8 mouse cellular contexts compared by ENCODE assay signal in the genomic region with DNA sequence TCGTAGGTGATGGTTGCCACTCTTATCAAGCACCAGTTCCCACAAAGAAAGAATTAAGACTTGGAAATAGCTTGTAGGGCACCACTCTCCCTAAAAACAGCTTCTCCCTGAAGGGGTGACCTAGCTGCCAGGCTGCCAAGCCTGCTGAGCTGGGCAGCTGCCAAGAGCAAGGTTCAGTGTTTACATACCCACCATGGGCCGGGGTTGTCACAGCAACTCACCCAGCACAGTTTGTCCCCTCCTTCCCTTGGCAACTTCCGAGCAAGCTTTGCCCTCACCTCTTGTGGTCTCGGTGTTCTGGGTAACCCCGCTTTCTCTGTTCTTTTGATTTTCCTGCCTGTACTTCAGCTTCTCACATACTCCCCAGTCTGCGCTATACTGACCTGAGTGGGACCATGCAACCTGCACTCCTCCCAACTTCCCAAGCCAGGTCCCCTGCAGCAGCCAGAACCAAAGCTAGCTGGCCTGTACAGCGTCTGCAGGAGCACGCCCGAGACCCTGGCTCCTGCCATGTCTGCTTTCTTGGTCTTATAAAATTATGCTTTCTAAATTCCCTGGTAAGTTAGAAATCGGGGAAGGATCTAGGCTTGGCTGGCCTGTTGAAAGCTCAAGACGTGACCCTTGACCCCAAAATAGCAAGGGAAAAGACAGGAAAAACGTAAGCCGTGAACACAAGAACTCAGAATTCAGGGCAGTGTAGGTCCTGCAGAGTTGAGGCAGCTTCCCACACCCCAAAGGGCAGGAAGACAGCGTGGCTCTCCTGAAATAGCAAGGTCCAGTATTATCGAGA. TPM values are rescaled to one million over a fixed set of nuclear protein-coding genes. Genes with fewer than 3 reads are reported as not detected.
DNase-seq lines count a peak whose midpoint lies in the region; ATAC-seq and TF ChIP-seq lines count a peak whose summit lies in the region.

No protein-coding gene starts in this region.

- 0 out of 2 replicates have a peak overlapping the region, but pooled peaks have one; percentile 6 for H3K9ac ChIP-seq in hindbrain, embryonic 13.5 days
- H3K9ac ChIP-seq in hindbrain, embryonic 12.5 days: no peak overlapping the region
- no peak overlapping the region for H3K9ac ChIP-seq in forebrain, postnatal 0 days

- H3K36me3 ChIP-seq in hindbrain, embryonic 13.5 days: peaks cover 9% of the 10 kb centered on the region
- peaks cover 17% of the 10 kb centered on the region for H3K36me3 ChIP-seq in hindbrain, embryonic 12.5 days
- no peaks in the 10 kb centered on the region; the same call in 1 of the 2 replicates for H3K36me3 ChIP-seq in forebrain, postnatal 0 days (ENCODE audit: insufficient read depth)

- no peaks in the 10 kb centered on the region for H3K27me3 ChIP-seq in hindbrain, embryonic 13.5 days
- H3K27me3 ChIP-seq in hindbrain, embryonic 12.5 days: no peaks in the 10 kb centered on the region
- H3K27me3 ChIP-seq in forebrain, postnatal 0 days (ENCODE audit: insufficient read depth, low read length): no peaks in the 10 kb centered on the region

- peaks cover 11% of the 10 kb centered on the region; the same call in 1 of the 2 replicates for H3K4me1 ChIP-seq in hindbrain, embryonic 13.5 days (replicated peaks)
- peaks cover 8% of the 10 kb centered on the region; the same call in 1 of the 2 replicates for H3K4me1 ChIP-seq in hindbrain, embryonic 12.5 days
- no peaks in the 10 kb centered on the region for H3K4me1 ChIP-seq in forebrain, postnatal 0 days (ENCODE audit: insufficient read depth)

- H3K4me3 ChIP-seq in hindbrain, embryonic 13.5 days: no peak overlapping the region
- no peak overlapping the region for H3K4me3 ChIP-seq in hindbrain, embryonic 12.5 days
- no peak overlapping the region for H3K4me3 ChIP-seq in forebrain, postnatal 0 days (ENCODE audit: low read depth, low read length)

- ATAC-seq in hindbrain, embryonic 13.5 days (ENCODE audit: low FRiP score): peak; percentile 70
- ATAC-seq in hindbrain, embryonic 12.5 days (ENCODE audit: low FRiP score): no peak
- peak; percentile 66 for ATAC-seq in activated CD4-positive, CD25-positive, alpha-beta regulatory T cell, adult 4 months
- peak; percentile 81 for ATAC-seq in forebrain, postnatal 0 days

- peak overlapping the region; percentile 68 for H3K27ac ChIP-seq in hindbrain, embryonic 13.5 days
- H3K27ac ChIP-seq in hindbrain, embryonic 12.5 days: no peak overlapping the region
- 0 out of 2 replicates have a peak overlapping the region, but pooled peaks have one; percentile 45 for H3K27ac ChIP-seq in forebrain, postnatal 0 days (ENCODE audit: low read depth, low read length)

- no peaks in the 10 kb centered on the region for H3K9me3 ChIP-seq in hindbrain, embryonic 13.5 days
- H3K9me3 ChIP-seq in hindbrain, embryonic 12.5 days (replicated peaks): no peaks in the 10 kb centered on the region
- no peaks in the 10 kb centered on the region for H3K9me3 ChIP-seq in forebrain, postnatal 0 days (ENCODE audit: low read length)

- TF ChIP-seq CTCF in forebrain, postnatal 0 days (IDR thresholded peaks at IDR 0.05; ENCODE audit: low read depth): no peak

- 80% methylated on average over 15 of the region's 15 CpGs for WGBS in hindbrain, embryonic 13.5 days
- 72% methylated on average over 15 of the region's 15 CpGs for WGBS in hindbrain, embryonic 12.5 days
- 63% methylated on average over 15 of the region's 15 CpGs for WGBS in forebrain, postnatal 0 days

- peak; percentile 62 for DNase-seq in forebrain, postnatal 0 days
- peak; percentile 90 for DNase-seq in kidney, adult 18-20 months
- DNase-seq in lung, adult 18-20 months: peak; percentile 89 to 94
- peak; percentile 46 to 55 for DNase-seq in right cerebral cortex, adult 2 months (ENCODE audit: low spot score in 2 of 2)
- DNase-seq in embryo, embryonic 11 days: no peak

- no peak overlapping the region for H3K4me2 ChIP-seq in hindbrain, embryonic 13.5 days
- H3K4me2 ChIP-seq in hindbrain, embryonic 12.5 days (replicated peaks): no peak overlapping the region
- no peak overlapping the region for H3K4me2 ChIP-seq in forebrain, postnatal 0 days (ENCODE audit: low read depth)

RNA-seq across cellular contexts. Expression of a gene that starts 17.6 kb away (rescaled TPM):
- 111 and 118 TPM in 2 replicates for polyA plus RNA-seq in hindbrain, embryonic 13.5 days (2015; fragmentation: Nextera tagmentation; extraction: Ambion mirVana)
- polyA plus RNA-seq in hindbrain, embryonic 12.5 days (2016; fragmentation: Nextera tagmentation; extraction: Ambion mirVana): 131 and 138 TPM in 2 replicates
- 100 to 1,000 TPM; 401 to 440 TPM for polyA plus RNA-seq in activated CD4-positive, CD25-positive, alpha-beta regulatory T cell, adult 4 months (2017; shearing (Covaris generic))
- total RNA-seq in forebrain, postnatal 0 days (2014; rRNA removed): 105 TPM in 2 replicates
- polyA plus RNA-seq in forebrain, postnatal 0 days (2015; fragmentation: Nextera tagmentation; extraction: Ambion mirVana): 96.2 and 116 TPM in 2 replicates

RNA-seq across cellular contexts. Expression of a gene that starts 17.8 kb away (rescaled TPM):
- 254 and 257 TPM in 2 replicates for polyA plus RNA-seq in hindbrain, embryonic 13.5 days (2015; fragmentation: Nextera tagmentation; extraction: Ambion mirVana)
- 291 and 292 TPM in 2 replicates for polyA plus RNA-seq in hindbrain, embryonic 12.5 days (2016; fragmentation: Nextera tagmentation; extraction: Ambion mirVana)
- 10 to 100 TPM; 72.2 to 87.3 TPM for polyA plus RNA-seq in activated CD4-positive, CD25-positive, alpha-beta regulatory T cell, adult 4 months (2017; shearing (Covaris generic))
- 200 and 215 TPM in 2 replicates for total RNA-seq in forebrain, postnatal 0 days (2014; rRNA removed)
- 271 TPM in 2 replicates for polyA plus RNA-seq in forebrain, postnatal 0 days (2015; fragmentation: Nextera tagmentation; extraction: Ambion mirVana)

RNA-seq across cellular contexts. Expression of a gene that starts 31.5 kb away (rescaled TPM):
- polyA plus RNA-seq in hindbrain, embryonic 13.5 days (2015; fragmentation: Nextera tagmentation; extraction: Ambion mirVana): 38.5 and 52.2 TPM in 2 replicates
- 45.3 and 48.6 TPM in 2 replicates for polyA plus RNA-seq in hindbrain, embryonic 12.5 days (2016; fragmentation: Nextera tagmentation; extraction: Ambion mirVana)
- 10 to 100 TPM; 24.3 to 25.9 TPM for polyA plus RNA-seq in activated CD4-positive, CD25-positive, alpha-beta regulatory T cell, adult 4 months (2017; shearing (Covaris generic))
- total RNA-seq in forebrain, postnatal 0 days (2014; rRNA removed): 27.6 and 35.6 TPM in 2 replicates
- 34.3 and 41.3 TPM in 2 replicates for polyA plus RNA-seq in forebrain, postnatal 0 days (2015; fragmentation: Nextera tagmentation; extraction: Ambion mirVana)

RNA-seq across cellular contexts. Expression of a gene that starts 44.2 kb away (rescaled TPM):
- 5.0 and 5.9 TPM in 2 replicates for polyA plus RNA-seq in hindbrain, embryonic 13.5 days (2015; fragmentation: Nextera tagmentation; extraction: Ambion mirVana)
- polyA plus RNA-seq in hindbrain, embryonic 12.5 days (2016; fragmentation: Nextera tagmentation; extraction: Ambion mirVana): 5.6 TPM in 2 replicates
- 100 to 1,000 TPM; 138 to 144 TPM for polyA plus RNA-seq in activated CD4-positive, CD25-positive, alpha-beta regulatory T cell, adult 4 months (2017; shearing (Covaris generic))
- 2.2 and 2.9 TPM in 2 replicates for total RNA-seq in forebrain, postnatal 0 days (2014; rRNA removed)
- polyA plus RNA-seq in forebrain, postnatal 0 days (2015; fragmentation: Nextera tagmentation; extraction: Ambion mirVana): 3.6 and 3.8 TPM in 2 replicates

RNA-seq across cellular contexts. Expression of a gene that starts 46.8 kb away (rescaled TPM):
- polyA plus RNA-seq in hindbrain, embryonic 13.5 days (2015; fragmentation: Nextera tagmentation; extraction: Ambion mirVana): 670 and 677 TPM in 2 replicates
- polyA plus RNA-seq in hindbrain, embryonic 12.5 days (2016; fragmentation: Nextera tagmentation; extraction: Ambion mirVana): 519 and 565 TPM in 2 replicates
- 100 to 1,000 TPM; 529 to 630 TPM for polyA plus RNA-seq in activated CD4-positive, CD25-positive, alpha-beta regulatory T cell, adult 4 months (2017; shearing (Covaris generic))
- 257 and 314 TPM in 2 replicates for total RNA-seq in forebrain, postnatal 0 days (2014; rRNA removed)
- polyA plus RNA-seq in forebrain, postnatal 0 days (2015; fragmentation: Nextera tagmentation; extraction: Ambion mirVana): 699 and 862 TPM in 2 replicates
